Mouse (Mus musculus): ENCODE data around the gene Tial1. TPM values are rescaled to one million over a fixed set of nuclear protein-coding genes. Genes with fewer than 3 reads are reported as not detected.

Tial1 gene
- polyA plus RNA-seq, 1 experiment = 141 TPM

DNA sequence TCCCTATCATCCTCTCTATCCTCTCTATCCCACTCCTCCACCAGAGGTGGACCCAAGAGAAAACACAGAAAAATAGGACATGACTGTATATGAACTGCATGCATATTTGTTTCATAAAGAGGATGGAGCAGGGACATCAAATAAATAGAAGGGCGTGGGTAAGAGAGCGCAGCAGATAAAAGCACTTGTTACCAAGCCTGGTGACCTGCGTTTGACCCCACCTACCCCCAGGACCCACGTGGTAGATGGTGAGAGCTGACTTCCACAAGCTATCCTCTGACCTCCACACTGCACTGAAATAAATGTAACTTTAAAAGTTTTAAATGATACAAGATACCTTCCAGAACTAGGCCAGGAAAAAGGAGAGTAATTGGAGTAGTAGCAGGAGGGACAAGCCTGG, 67.8 kb downstream of the Tial1 start:
- DNase-seq (ENCODE audit: low read depth) = no peak
- TF ChIP-seq CTCF (IDR thresholded peaks at IDR 0.05; ENCODE audit: borderline replicate concordance, extremely low read depth, insufficient read depth, insufficient read length) (no peak), POLR2A (IDR thresholded peaks at IDR 0.05; ENCODE audit: borderline replicate concordance, extremely low read depth, insufficient read depth, insufficient read length, poor library complexity, severe bottlenecking) (no peak)

DNA sequence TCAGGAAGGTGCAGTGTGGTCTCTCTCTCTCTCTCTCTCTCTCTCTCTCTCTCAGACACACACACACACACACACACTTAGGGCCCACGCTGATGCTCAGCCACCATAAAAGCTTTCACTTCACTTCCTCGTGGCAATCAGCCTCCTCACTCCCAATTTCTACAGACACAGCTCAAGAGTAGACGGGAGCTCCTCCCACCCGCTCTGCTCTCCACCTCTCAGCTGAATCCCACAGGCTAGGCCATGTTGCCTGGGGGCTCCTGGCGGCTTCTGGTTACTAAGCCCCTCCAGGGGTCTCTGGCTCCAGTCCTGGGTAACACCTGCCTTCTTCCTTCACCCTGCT, 68.6 kb downstream of the Tial1 start:
- no peak for DNase-seq (ENCODE audit: low read depth)
- TF ChIP-seq POLR2A (IDR thresholded peaks at IDR 0.05; ENCODE audit: borderline replicate concordance, extremely low read depth, insufficient read depth, insufficient read length, poor library complexity, severe bottlenecking) (no peak), CTCF (IDR thresholded peaks at IDR 0.05; ENCODE audit: borderline replicate concordance, extremely low read depth, insufficient read depth, insufficient read length) (no peak)

DNA sequence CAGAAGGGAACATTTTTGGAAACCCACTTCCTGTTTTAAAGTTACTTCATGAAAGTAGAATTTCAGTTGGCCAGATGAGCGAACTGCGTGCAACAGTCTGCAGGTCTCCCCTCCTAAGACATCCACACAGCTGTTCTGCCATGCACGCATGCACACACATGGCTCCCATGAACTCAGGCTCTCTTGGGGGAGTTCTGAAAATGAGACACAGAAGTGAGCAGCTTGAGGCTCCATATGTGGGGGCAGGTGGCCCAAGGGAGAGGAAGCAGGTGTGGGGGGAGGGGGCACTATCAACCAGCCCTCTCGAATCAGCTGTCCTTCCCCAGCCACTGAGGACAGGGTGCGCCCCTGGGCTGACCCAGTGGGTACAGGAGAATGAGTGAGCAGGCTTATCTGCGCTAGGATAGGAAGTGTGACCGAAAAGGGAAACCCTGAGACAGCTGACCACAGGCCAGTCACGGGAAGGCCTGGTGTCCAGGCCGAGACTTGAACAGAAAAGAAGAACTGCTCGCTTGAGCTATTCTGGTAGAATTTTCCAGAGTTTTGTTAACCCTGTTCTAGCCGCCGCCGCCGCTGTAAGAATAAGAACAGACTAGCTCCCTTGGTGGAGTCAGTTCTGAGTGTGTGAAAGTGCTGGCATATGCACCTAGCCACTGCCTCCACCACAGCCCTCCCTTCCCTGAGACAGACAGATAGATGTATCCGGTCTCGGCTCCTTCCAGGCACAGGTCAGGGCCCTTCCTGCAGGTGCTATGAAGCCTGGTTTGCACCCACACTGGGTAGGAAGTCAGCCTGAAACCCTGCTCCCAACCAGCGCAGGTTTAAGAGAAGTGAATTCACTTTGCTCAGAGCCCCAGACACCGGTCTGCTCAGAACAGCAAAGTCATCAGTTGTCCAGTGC, 69.2 kb downstream of the Tial1 start:
- TF ChIP-seq CTCF (IDR thresholded peaks at IDR 0.05; ENCODE audit: borderline replicate concordance, extremely low read depth, insufficient read depth, insufficient read length) (no peak), POLR2A (IDR thresholded peaks at IDR 0.05; ENCODE audit: borderline replicate concordance, extremely low read depth, insufficient read depth, insufficient read length, poor library complexity, severe bottlenecking) (no peak)
- no peak for DNase-seq (ENCODE audit: low read depth)

DNA sequence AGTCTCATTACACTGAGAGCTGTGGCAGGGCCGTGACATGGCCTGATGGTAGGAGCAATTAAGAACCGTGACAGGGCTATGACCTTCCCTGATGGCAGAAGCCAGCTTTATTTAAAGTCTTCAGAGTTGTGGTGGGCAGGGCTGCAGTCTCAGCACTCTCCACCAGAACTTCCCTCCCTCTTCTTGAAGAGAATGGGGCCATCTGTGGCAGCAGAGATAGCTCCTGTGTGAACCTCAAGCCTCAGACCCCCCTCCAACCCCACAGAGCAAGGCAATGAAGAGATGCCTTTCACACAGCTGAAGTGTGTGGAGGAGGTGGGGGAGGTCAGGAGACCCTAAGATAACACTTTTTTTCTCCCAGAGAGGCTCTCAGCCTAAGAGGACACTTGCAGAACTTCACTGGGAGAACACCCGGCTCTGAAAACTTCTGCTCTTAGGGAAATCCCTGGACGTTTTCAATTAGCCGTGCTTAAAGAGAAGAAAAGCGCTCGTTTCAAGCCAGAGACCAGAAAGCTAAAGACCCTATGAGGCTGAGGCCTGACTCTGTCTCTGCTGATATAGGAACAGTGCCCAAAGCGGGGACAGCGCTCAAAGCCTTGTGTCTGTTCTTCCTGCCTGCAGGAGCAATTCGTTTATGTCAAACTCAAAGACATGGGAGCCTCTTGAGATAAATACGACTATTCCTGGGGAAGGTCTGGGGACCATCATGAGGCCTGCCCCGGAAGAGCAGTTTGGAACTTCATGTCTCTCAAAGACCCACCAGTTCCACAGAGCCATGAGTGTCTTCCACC, 70.1 kb downstream of the Tial1 start:
- DNase-seq (ENCODE audit: low read depth) = no peak
- TF ChIP-seq POLR2A (IDR thresholded peaks at IDR 0.05; ENCODE audit: borderline replicate concordance, extremely low read depth, insufficient read depth, insufficient read length, poor library complexity, severe bottlenecking) = no peak
- no peak for TF ChIP-seq CTCF (IDR thresholded peaks at IDR 0.05; ENCODE audit: borderline replicate concordance, extremely low read depth, insufficient read depth, insufficient read length)

Other genes starting within 250 kb of the Tial1 start
- 17.3 and 17.8 TPM in 2 replicates for gene Armc5, start 224.4 kb downstream of the Tial1 start, polyA plus RNA-seq (2012; rRNA removed)
- gene 9130023H24Rik, start 223.7 kb downstream of the Tial1 start, polyA plus RNA-seq (2012; rRNA removed) = 3.5 and 4.4 TPM in 2 replicates
- 10.4 and 21.3 TPM in 2 replicates for gene Tgfb1i1, start 214.9 kb downstream of the Tial1 start, polyA plus RNA-seq (2012; rRNA removed)
- 0.04 TPM in 1 of 2 replicates, not detected in the other for gene Slc5a2, start 196.1 kb downstream of the Tial1 start, polyA plus RNA-seq (2012; rRNA removed)
- gene BC017158, start 163.5 kb downstream of the Tial1 start, polyA plus RNA-seq (2012; rRNA removed) = 27.6 and 34.2 TPM in 2 replicates
- 22.8 and 29.1 TPM in 2 replicates for gene Rgs10, start 43.0 kb downstream of the Tial1 start, polyA plus RNA-seq (2012; rRNA removed)
- 2.2 and 4.2 TPM in 2 replicates for gene Bag3, start 61.9 kb upstream of the Tial1 start, polyA plus RNA-seq (2012; rRNA removed)
- 124 and 191 TPM in 2 replicates for gene Inpp5f, start 149.6 kb upstream of the Tial1 start, polyA plus RNA-seq (2012; rRNA removed)